Mouse (Mus musculus) telencephalon, adult 2 months (tissue): Measurements from ENCODE around the gene Pttg1ip.
A peak's percentile ranks its signal among the peaks of the same experiment; 100 is the strongest.

ENCODE experiments used
- DNase-seq: peaks from one replicate; pipeline ENCODE4 v3.0.0-alpha.2; 2011; ENCODE audit warnings: low read depth, low spot score

Pttg1ip gene

DNA sequence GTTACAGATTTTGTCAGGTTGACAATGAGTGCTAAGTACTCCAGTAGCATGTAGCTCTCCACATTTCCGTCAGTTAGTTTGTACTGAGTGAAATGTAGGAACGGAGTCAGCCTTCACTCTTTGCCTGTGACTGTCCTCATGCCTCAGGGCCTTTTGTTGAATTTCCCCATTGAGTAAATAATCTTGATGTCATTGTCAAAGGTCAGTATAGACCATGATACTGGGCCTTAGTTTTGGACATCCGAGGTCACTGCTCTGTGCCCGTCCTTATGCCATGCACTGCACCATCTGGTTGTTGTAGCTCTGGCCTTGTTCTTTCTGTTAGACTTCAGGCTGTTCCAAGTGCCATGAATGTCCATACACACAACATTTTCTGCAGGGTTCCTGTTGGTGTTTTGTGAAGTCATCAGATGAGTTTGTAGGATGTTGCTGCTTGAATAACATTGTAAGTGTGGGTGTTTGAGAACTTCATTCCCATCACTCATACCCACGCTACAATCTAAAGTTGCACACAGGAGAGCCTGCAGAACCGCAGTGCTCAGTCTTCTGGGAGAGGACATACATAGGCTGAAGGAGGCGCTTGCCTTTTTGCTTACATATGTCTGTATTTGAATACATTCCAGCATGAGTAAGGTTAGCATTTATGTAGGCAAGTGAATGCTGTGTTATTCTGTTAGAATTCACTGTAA, 54.9 kb downstream of the Pttg1ip start:
- DNase-seq = peak; percentile 79

DNA sequence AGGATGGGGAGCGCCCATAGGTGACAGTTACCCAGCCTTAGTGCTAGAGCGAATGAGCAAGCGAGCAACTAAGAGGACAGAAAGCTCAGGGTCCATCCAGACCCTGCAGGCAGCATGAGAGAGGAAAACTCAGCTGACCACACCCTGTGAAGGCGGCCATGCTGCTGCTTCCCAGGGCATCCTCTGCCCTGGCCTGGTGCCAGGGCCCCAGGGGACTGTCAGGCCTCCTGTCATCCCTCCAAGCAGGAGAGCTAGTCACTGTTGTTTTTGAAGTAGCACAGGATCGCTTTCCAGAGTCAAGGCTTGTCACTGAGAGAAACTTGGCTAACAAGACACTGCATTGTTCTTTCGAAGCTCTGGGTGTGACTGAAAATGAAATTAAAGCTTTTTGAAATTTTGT, 57.4 kb downstream of the Pttg1ip start:
- no peak for DNase-seq

DNA sequence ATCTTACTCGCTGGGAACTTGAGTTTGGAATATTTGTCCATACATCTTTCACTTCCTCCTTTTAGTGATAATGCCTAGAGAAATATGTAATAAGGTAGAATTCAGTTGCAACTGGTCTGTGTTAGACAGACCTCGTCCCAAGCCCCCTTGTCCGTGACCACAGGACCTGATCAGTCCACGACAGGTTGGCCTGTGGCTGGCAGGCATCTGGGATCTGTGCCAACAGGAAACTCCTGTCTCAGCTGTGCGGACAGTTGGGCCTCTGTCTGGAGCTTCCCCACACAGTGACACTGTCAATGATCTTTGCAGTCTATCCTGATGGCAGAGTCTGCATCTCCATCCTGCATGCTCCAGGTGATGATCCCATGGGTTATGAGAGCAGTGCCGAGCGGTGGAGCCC, 61.6 kb downstream of the Pttg1ip start:
- no peak for DNase-seq

DNA sequence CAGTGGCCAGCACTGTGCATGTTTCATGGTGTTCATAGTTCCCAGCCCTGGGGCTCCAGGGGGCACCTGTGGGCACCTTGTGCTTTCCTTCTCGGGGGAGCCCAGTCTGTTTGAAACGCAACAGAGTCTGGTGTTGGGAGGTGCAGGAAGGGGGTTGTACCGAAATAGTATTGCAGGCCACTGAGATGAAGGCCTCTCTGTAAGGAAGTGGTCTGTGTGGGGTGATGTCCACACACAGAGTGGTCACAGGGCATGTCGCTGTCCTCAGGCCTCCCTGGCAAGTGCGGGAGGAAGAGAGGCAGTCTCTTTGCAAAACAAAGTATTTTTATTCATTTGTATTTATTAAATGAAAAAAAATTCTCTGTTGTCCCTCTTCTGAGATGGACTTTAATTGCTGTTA, 64.1 kb downstream of the Pttg1ip start:
- DNase-seq = no peak

DNA sequence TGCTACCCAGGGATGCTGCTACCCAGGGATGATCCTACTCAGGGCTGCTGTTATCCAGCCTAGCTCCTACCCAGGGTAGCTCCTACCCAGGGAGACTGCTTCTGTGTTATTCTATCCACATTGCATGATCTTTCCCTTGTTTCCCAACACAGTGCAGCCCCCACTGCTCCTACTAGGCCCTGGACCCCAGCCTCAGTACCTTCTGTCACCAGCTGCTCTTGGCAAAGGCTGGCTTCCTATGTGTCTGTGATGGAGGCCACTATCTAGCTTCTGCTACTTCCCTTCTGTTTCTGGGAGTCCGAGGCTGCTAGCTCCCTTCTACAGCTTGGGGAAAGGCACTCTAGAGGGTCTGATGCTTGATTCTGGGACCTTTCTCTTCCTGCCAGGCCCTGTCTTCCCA, 65.9 kb downstream of the Pttg1ip start:
- DNase-seq = no peak

DNA sequence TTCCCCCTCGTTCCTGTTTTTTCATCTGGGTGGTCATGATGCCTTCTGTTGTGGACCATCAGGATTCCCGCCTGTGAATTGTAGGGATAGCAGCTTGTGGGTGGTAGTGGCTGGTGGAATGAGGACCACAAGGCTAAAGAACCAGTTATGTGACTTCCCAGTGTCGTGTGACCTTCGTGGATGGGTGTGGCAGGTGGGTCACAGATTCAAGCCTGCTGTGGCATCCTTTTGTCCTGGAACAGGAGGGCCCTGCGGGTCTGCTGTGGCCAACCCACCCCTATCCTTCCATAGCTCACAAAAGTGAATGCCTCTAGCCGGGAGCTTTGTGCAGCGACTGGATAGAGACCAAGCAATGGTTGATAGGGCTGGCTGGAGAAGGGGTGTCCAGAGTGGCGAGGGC, 66.4 kb downstream of the Pttg1ip start:
- DNase-seq = no peak
